Mouse (Mus musculus) myocyte (in vitro differentiated cells): Measurements from ENCODE around the gene Itk.

Source experiments
- CEBPB ChIP-seq: IDR thresholded peaks from 2 replicates; pipeline ENCODE4 v1.6.1; 2011; ENCODE audit warnings: mild to moderate bottlenecking, moderate library complexity; ENCODE audit not compliant: poor library complexity, insufficient read depth, severe bottlenecking
- E2F4 ChIP-seq: IDR thresholded peaks from one replicate; pipeline ENCODE4 v1.6.1; 2011; ENCODE audit warnings: mild to moderate bottlenecking, control low read depth, moderate library complexity; ENCODE audit not compliant: insufficient read depth
- MAX ChIP-seq: IDR thresholded peaks from one replicate; pipeline ENCODE4 v1.6.1; 2011; ENCODE audit warnings: low read depth, mild to moderate bottlenecking, control low read depth
- MYOD1 ChIP-seq, 3 experiments: IDR thresholded peaks; one replicate each; pipeline ENCODE4 v1.6.1; 2011; ENCODE audit warnings: control low read depth in 2 of 3, low read depth in 2 of 3, mild to moderate bottlenecking in 2 of 3, moderate library complexity in 1 of 3; ENCODE audit not compliant: insufficient read length in 2 of 3, control insufficient read depth in 1 of 3
- MYOG ChIP-seq, 3 experiments: IDR thresholded peaks; one replicate each; pipeline ENCODE4 v1.6.1; 2011; ENCODE audit warnings: control low read depth in 2 of 3, low read depth in 2 of 3, mild to moderate bottlenecking in 2 of 3; ENCODE audit not compliant: insufficient read length in 2 of 3, control insufficient read depth in 1 of 3, insufficient read depth in 1 of 3
- POLR2A ChIP-seq: IDR thresholded peaks from one replicate; pipeline ENCODE4 v1.6.1; 2011; ENCODE audit warnings: low read depth, mild to moderate bottlenecking, control low read depth, moderate library complexity; ENCODE audit not compliant: insufficient read length
- POLR2AphosphoS2 ChIP-seq: IDR thresholded peaks from one replicate; pipeline ENCODE4 v1.6.1; 2011; ENCODE audit warnings: low read depth, control low read depth; ENCODE audit not compliant: insufficient read length
- SRF ChIP-seq: IDR thresholded peaks from one replicate; pipeline ENCODE4 v1.6.1; 2011; ENCODE audit warnings: low read depth; ENCODE audit not compliant: control insufficient read depth, insufficient read length
- TCF12 ChIP-seq: IDR thresholded peaks from one replicate; pipeline ENCODE4 v1.6.1; 2011; ENCODE audit warnings: mild to moderate bottlenecking, control low read depth; ENCODE audit not compliant: poor library complexity, insufficient read depth, severe bottlenecking
- USF1 ChIP-seq: IDR thresholded peaks from one replicate; pipeline ENCODE4 v1.6.1; 2011; ENCODE audit warnings: low read depth, mild to moderate bottlenecking, control low read depth, moderate library complexity

GRCm38 (mm10) chr11:46397900-46398299 lies 8.6 kb upstream of the Itk start:
- TF ChIP-seq POLR2A, result no peak
- no peak for TF ChIP-seq MAX
- TF ChIP-seq POLR2AphosphoS2, result no peak
- TF ChIP-seq MYOG (IDR thresholded peaks at IDR 0.05; ENCODE audit: control insufficient read depth in 1 of 3, insufficient read depth in 1 of 3, insufficient read length in 2 of 3, low read depth in 2 of 3), result no peak
- no peak for TF ChIP-seq USF1
- no peak for TF ChIP-seq CEBPB
- no peak for TF ChIP-seq E2F4
- TF ChIP-seq TCF12, result no peak
- TF ChIP-seq MYOD1 (IDR thresholded peaks at IDR 0.05; ENCODE audit: control insufficient read depth in 1 of 3, insufficient read length in 2 of 3, low read depth in 2 of 3), result no peak
- TF ChIP-seq SRF, result no peak
